Mouse (Mus musculus) neural tube, embryonic 12.5 days (tissue): ENCODE results near the gene Daam1. TPM values are rescaled to one million over a fixed set of nuclear protein-coding genes. Genes with fewer than 3 reads are reported as not detected.

Source experiments
- ATAC-seq: fragments of 200-750 bp; cut with Nextera tagmentation; 2 replicates; pipeline ENCODE4 v1.8.0; 2017; ENCODE audit warnings: low read depth, mild to moderate bottlenecking, moderate TSS enrichment, moderate library complexity; ENCODE audit not compliant: low FRiP score
- H3K27ac ChIP-seq: fragments of 300-500 bp; sonication (generic); 2 replicates; pipeline ENCODE4 v1.5.1; 2016
- H3K27me3 ChIP-seq: fragments of 300-500 bp; sonication (generic); replicated peaks from 2 replicates; pipeline ENCODE4 v1.6.1; 2016; ENCODE audit warnings: mild to moderate bottlenecking
- H3K36me3 ChIP-seq: fragments of 300-500 bp; sonication (generic); 2 replicates; pipeline ENCODE4 v1.6.1; 2016; ENCODE audit warnings: mild to moderate bottlenecking
- H3K4me1 ChIP-seq: fragments of 300-500 bp; sonication (generic); 2 replicates; pipeline ENCODE4 v1.6.1; 2016
- H3K4me2 ChIP-seq: fragments of 300-500 bp; sonication (generic); replicated peaks from 2 replicates; pipeline ENCODE4 v1.6.1; 2016; ENCODE audit warnings: mild to moderate bottlenecking
- H3K4me3 ChIP-seq: fragments of 300-500 bp; sonication (generic); 2 replicates; pipeline ENCODE4 v1.5.1; 2016
- H3K9ac ChIP-seq: fragments of 300-500 bp; sonication (generic); 2 replicates; pipeline ENCODE4 v1.6.1; 2016; ENCODE audit warnings: mild to moderate bottlenecking
- H3K9me3 ChIP-seq: fragments of 300-500 bp; sonication (generic); 2 replicates; pipeline ENCODE4 v1.6.1; 2016; ENCODE audit warnings: mild to moderate bottlenecking
- WGBS: fragments of 180-500 bp; shearing (Covaris S2); methylation state at CpG from one replicate; pipeline ENCODE4 v1.1.7; 2016; 5-methylcytosine and 5-hydroxymethylcytosine counted together
- polyA plus RNA-seq: library from polyadenylated mRNA; unstranded; fragments of >200 nt; fragmentation: Nextera tagmentation; extraction: Ambion mirVana; gene quantifications from 2 replicates; pipeline ENCODE4 v1.2.1, GENCODE M21; 2016

Daam1 gene
- polyA plus RNA-seq, 1 experiment from 2014 or later, result 16.1 TPM

GRCm38 (mm10) chr12:71890282-71890681, 59.4 kb downstream of the Daam1 start:
- no peaks in the 10 kb centered on the region for H3K27me3 ChIP-seq
- no peak overlapping the region for H3K4me2 ChIP-seq
- H3K4me1 ChIP-seq, result peaks cover 26% of the 10 kb centered on the region
- WGBS, result 92% methylated on average over 1 of the region's 1 CpGs
- H3K4me3 ChIP-seq, result no peak overlapping the region
- no peaks in the 10 kb centered on the region for H3K36me3 ChIP-seq
- no peak overlapping the region for H3K9ac ChIP-seq
- no peak for ATAC-seq
- H3K9me3 ChIP-seq, result no peaks in the 10 kb centered on the region
- no peak overlapping the region for H3K27ac ChIP-seq

- Histone ChIP-seq H3K36me3 (peaks cover 3% of the 10 kb centered on the region; the same call in 1 of the 2 replicates), H3K4me2 (no peak overlapping the region), H3K9me3 (no peaks in the 10 kb centered on the region), H3K4me1 (peaks cover 11% of the 10 kb centered on the region), H3K4me3 (no peak overlapping the region), H3K27ac (no peak overlapping the region; the same call in 1 of the 2 replicates), H3K9ac (no peak overlapping the region), H3K27me3 (no peaks in the 10 kb centered on the region)
- ATAC-seq, result no peak
- 30% methylated on average over 7 of the region's 7 CpGs for WGBS
These were observed 61.0 kb downstream of the Daam1 start for GRCm38 (mm10) chr12:71891729-71892355.

GRCm38 (mm10) chr12:71892996-71893605, 62.2 kb downstream of the Daam1 start:
- H3K27ac ChIP-seq, result no peak overlapping the region
- no peaks in the 10 kb centered on the region for H3K27me3 ChIP-seq
- no peaks in the 10 kb centered on the region for H3K9me3 ChIP-seq
- 68% methylated on average over 9 of the region's 9 CpGs for WGBS
- H3K9ac ChIP-seq, result no peak overlapping the region
- peaks cover 5% of the 10 kb centered on the region for H3K4me1 ChIP-seq
- H3K36me3 ChIP-seq, result peaks cover 14% of the 10 kb centered on the region
- no peak overlapping the region for H3K4me3 ChIP-seq
- no peak for ATAC-seq
- no peak overlapping the region for H3K4me2 ChIP-seq

- no peak overlapping the region for H3K9ac ChIP-seq
- H3K27me3 ChIP-seq, result no peaks in the 10 kb centered on the region
- H3K4me3 ChIP-seq, result no peak overlapping the region
- peaks cover 27% of the 10 kb centered on the region for H3K36me3 ChIP-seq
- H3K4me2 ChIP-seq, result no peak overlapping the region
- no peak overlapping the region for H3K27ac ChIP-seq
- ATAC-seq, result no peak
- H3K4me1 ChIP-seq, result no peaks in the 10 kb centered on the region
- no peaks in the 10 kb centered on the region for H3K9me3 ChIP-seq
- 67% methylated on average over 5 of the region's 5 CpGs for WGBS
These were observed 67.4 kb downstream of the Daam1 start for GRCm38 (mm10) chr12:71898231-71898630.

- H3K4me3 ChIP-seq, result no peak overlapping the region
- H3K27me3 ChIP-seq, result no peaks in the 10 kb centered on the region
- no peaks in the 10 kb centered on the region for H3K9me3 ChIP-seq
- peaks cover 27% of the 10 kb centered on the region for H3K36me3 ChIP-seq
- H3K27ac ChIP-seq, result no peak overlapping the region
- WGBS, result 76% methylated on average over 7 of the region's 7 CpGs
- no peak overlapping the region for H3K9ac ChIP-seq
- H3K4me1 ChIP-seq, result no peaks in the 10 kb centered on the region
- no peak overlapping the region for H3K4me2 ChIP-seq
- no peak for ATAC-seq
These were observed 68.0 kb downstream of the Daam1 start for GRCm38 (mm10) chr12:71898666-71899520.

- Histone ChIP-seq H3K9ac (no peak overlapping the region), H3K4me1 (no peaks in the 10 kb centered on the region), H3K4me3 (no peak overlapping the region), H3K4me2 (no peak overlapping the region), H3K36me3 (peaks cover 27% of the 10 kb centered on the region), H3K27ac (no peak overlapping the region), H3K9me3 (no peaks in the 10 kb centered on the region), H3K27me3 (no peaks in the 10 kb centered on the region)
- no peak for ATAC-seq
- 88% methylated on average over 4 of the region's 4 CpGs for WGBS
These were observed 68.7 kb downstream of the Daam1 start for GRCm38 (mm10) chr12:71899566-71899965.

- no peak for ATAC-seq
- Histone ChIP-seq H3K36me3 (peaks cover 24% of the 10 kb centered on the region), H3K4me3 (no peak overlapping the region), H3K27me3 (no peaks in the 10 kb centered on the region), H3K4me1 (no peaks in the 10 kb centered on the region), H3K9me3 (no peaks in the 10 kb centered on the region), H3K27ac (no peak overlapping the region), H3K9ac (no peak overlapping the region), H3K4me2 (no peak overlapping the region)
- 74% methylated on average over 7 of the region's 7 CpGs for WGBS
These were observed 70.3 kb downstream of the Daam1 start for GRCm38 (mm10) chr12:71901211-71901610.

- no peak overlapping the region for H3K27ac ChIP-seq
- ATAC-seq, result no peak
- H3K4me3 ChIP-seq, result no peak overlapping the region
These were observed 71.0 kb downstream of the Daam1 start for GRCm38 (mm10) chr12:71901859-71902258.

GRCm38 (mm10) chr12:71902317-71902716, 71.4 kb downstream of the Daam1 start:
- no peak overlapping the region for H3K9ac ChIP-seq
- peaks cover 3% of the 10 kb centered on the region; the same call in 1 of the 2 replicates for H3K4me1 ChIP-seq
- no peak overlapping the region for H3K27ac ChIP-seq
- 100% methylated on average over 1 of the region's 1 CpGs for WGBS
- ATAC-seq, result no peak
- H3K4me2 ChIP-seq, result no peak overlapping the region
- peaks cover 21% of the 10 kb centered on the region for H3K36me3 ChIP-seq
- H3K27me3 ChIP-seq, result no peaks in the 10 kb centered on the region
- H3K4me3 ChIP-seq, result no peak overlapping the region
- no peaks in the 10 kb centered on the region for H3K9me3 ChIP-seq

More at GRCm38 (mm10) chr12:71901859-71902258, 71.0 kb downstream of the Daam1 start:
- Histone ChIP-seq H3K9ac (no peak overlapping the region), H3K4me2 (no peak overlapping the region), H3K36me3 (peaks cover 24% of the 10 kb centered on the region), H3K4me1 (peaks cover 3% of the 10 kb centered on the region; the same call in 1 of the 2 replicates), H3K27me3 (no peaks in the 10 kb centered on the region), H3K9me3 (no peaks in the 10 kb centered on the region)
- 95% methylated on average over 6 of the region's 6 CpGs for WGBS

- H3K27me3 ChIP-seq, result no peaks in the 10 kb centered on the region
- no peak overlapping the region for H3K27ac ChIP-seq
- no peak overlapping the region for H3K4me3 ChIP-seq
- no peak for ATAC-seq
- peaks cover 12% of the 10 kb centered on the region; the same call in 1 of the 2 replicates for H3K36me3 ChIP-seq
- H3K4me1 ChIP-seq, result peaks cover 3% of the 10 kb centered on the region; the same call in 1 of the 2 replicates
- no peak overlapping the region for H3K9ac ChIP-seq
- no peak overlapping the region for H3K4me2 ChIP-seq
- no peaks in the 10 kb centered on the region for H3K9me3 ChIP-seq
- 98% methylated on average over 4 of the region's 4 CpGs for WGBS
These were observed 72.3 kb downstream of the Daam1 start for GRCm38 (mm10) chr12:71903218-71903617.

- H3K9ac ChIP-seq, result no peak overlapping the region
- H3K4me3 ChIP-seq, result no peak overlapping the region
- H3K4me2 ChIP-seq, result no peak overlapping the region
- WGBS, result 96% methylated on average over 4 of the region's 4 CpGs
- no peaks in the 10 kb centered on the region for H3K27me3 ChIP-seq
- H3K27ac ChIP-seq, result no peak overlapping the region
- H3K4me1 ChIP-seq, result peaks cover 3% of the 10 kb centered on the region; the same call in 1 of the 2 replicates
- ATAC-seq, result no peak
- no peaks in the 10 kb centered on the region for H3K9me3 ChIP-seq
- peaks cover 11% of the 10 kb centered on the region; the same call in 1 of the 2 replicates for H3K36me3 ChIP-seq
These were observed 73.4 kb downstream of the Daam1 start for GRCm38 (mm10) chr12:71904310-71904709.

- Histone ChIP-seq H3K4me3 (no peak overlapping the region), H3K27me3 (no peaks in the 10 kb centered on the region), H3K9ac (no peak overlapping the region), H3K27ac (no peak overlapping the region), H3K4me1 (peaks cover 3% of the 10 kb centered on the region; the same call in 1 of the 2 replicates), H3K4me2 (no peak overlapping the region), H3K36me3 (peaks cover 11% of the 10 kb centered on the region; the same call in 1 of the 2 replicates), H3K9me3 (no peaks in the 10 kb centered on the region)
- WGBS, result 91% methylated on average over 4 of the region's 4 CpGs
- no peak for ATAC-seq
These were observed 74.0 kb downstream of the Daam1 start for GRCm38 (mm10) chr12:71904926-71905325.
